Mouse (Mus musculus) neural tube, postnatal 0 days (tissue): ENCODE data around the gene Cebpg. TPM values are rescaled to one million over a fixed set of nuclear protein-coding genes. Genes with fewer than 3 reads are reported as not detected.

Experiments used
- microRNA-seq: library from miRNA; unstranded; fragments of <30 nt; microRNA quantifications from one replicate; pipeline ENCODE4, GENCODE M21; 2016
- polyA plus RNA-seq: library from polyadenylated mRNA; unstranded; fragments of >200 nt; fragmentation: Nextera tagmentation; extraction: Ambion mirVana; gene quantifications from 2 replicates; pipeline ENCODE4 v1.2.1, GENCODE M21; 2015

The Cebpg gene
- polyA plus RNA-seq, result 23.1 and 24.0 TPM in 2 replicates

DNA sequence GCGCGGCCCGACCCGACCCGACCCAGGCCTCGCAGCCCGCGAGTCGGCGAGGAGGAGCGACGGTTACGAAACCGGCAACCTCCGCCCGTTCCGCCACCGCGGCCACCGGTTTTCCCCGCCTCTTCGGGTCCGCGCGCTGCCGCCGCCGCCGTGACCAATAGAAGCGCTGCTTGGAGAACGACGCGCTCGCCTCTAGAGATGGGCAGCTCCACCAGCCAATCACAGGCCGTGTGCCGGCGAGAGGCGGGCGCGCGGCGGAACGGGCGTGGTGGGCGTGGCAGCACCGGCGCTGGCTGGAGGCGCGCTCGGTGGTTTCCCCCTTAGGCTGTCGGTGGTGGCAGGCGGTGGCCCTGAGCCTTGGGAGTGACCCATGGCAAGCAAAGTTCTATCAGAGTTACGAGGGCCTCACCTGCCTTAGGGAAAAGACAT, at the start of gene Cebpg:
Gene Cebpg, minus strand, starts transcription at position 138 of the 429 bp plus-strand sequence.

Small RNAs within 50 kb of the gene (microRNA-seq; reads per million reads assigned to microRNA genes)
- gene Gm25033, result not detected

Other genes starting within 250 kb of the Cebpg start
- 8.9 and 10.2 TPM in 2 replicates for gene Chst8, start 243.9 kb downstream of the Cebpg start, polyA plus RNA-seq
- gene Pepd, start 144.2 kb downstream of the Cebpg start, polyA plus RNA-seq, result 66.4 and 69.0 TPM in 2 replicates
- gene Cebpa, start 62.7 kb upstream of the Cebpg start, polyA plus RNA-seq, result 0.96 and 1.5 TPM in 2 replicates
- gene Slc7a10, start 129.8 kb upstream of the Cebpg start, polyA plus RNA-seq, result 72.3 and 79.4 TPM in 2 replicates
- gene Lrp3, start 158.9 kb upstream of the Cebpg start, polyA plus RNA-seq, result 31.6 and 32.4 TPM in 2 replicates